9 mouse cellular contexts compared by ENCODE assay signal in the genomic region with DNA sequence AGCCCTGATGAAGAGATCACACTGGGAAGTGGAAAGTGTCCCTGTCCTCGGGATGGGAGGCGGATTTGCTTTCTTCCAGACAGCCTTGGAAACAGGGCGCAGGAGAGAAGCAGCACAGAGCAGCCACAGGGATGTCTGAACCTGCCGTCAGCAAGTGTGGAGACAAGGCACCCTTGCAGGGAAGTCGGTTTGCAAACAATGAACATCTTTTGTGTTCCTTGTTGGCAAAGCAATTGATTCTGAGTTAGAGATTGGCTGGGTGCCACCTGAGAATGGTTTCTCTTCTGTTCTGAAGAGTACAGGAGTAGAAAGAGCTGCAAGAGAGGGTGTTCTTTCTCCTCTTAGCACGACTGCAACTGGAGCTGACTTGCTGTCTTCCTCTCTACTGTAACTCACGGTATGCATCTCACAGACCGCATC.
A peak's percentile ranks its signal among the peaks of the same experiment; 100 is the strongest.
DNase-seq lines count a peak whose midpoint lies in the region; ATAC-seq and TF ChIP-seq lines count a peak whose summit lies in the region.
"Had no signal": no experiment of that assay in that cellular context is flagged by ENCODE, and none has a peak within 500 bp of the region (broad histone marks: within the 10 kb centered on the region; RNA-seq: fewer than 3 reads in every experiment).

No protein-coding gene starts in this region.

- WGBS in forebrain, embryonic 13.5 days: 5% methylated on average over 8 of the region's 8 CpGs
- WGBS in neural tube, embryonic 12.5 days: 15% methylated on average over 8 of the region's 8 CpGs
- WGBS in liver, postnatal 0 days (ENCODE audit: insufficient replicate concordance): 19% methylated on average over 8 of the region's 8 CpGs

- H3K27ac ChIP-seq in forebrain, embryonic 13.5 days: peak overlapping the region; percentile 82
- peak overlapping the region; percentile 8; the same call in 1 of the 2 replicates for H3K27ac ChIP-seq in neural tube, embryonic 12.5 days
- no peak overlapping the region for H3K27ac ChIP-seq in liver, postnatal 0 days (ENCODE audit: low read depth)

- DNase-seq in gastrocnemius, adult 18-20 months (ENCODE audit: low spot score): peak; percentile 2
- no peak for DNase-seq in gastrocnemius, adult 8-10 months (ENCODE audit: low spot score in 2 of 2)
- DNase-seq in MN1 (ENCODE audit: low spot score): peak; percentile 14
- peak; percentile 4 to 11 for DNase-seq in layer of hippocampus, adult 8-10 months (ENCODE audit: low spot score in 2 of 2)
- no peak for DNase-seq in liver, postnatal 0 days
- no peak for DNase-seq in spleen, postnatal 36 days (ENCODE audit: low spot score in 2 of 2)

- H3K4me3 ChIP-seq in forebrain, embryonic 13.5 days: peak overlapping the region; percentile 18
- no peak overlapping the region for H3K4me3 ChIP-seq in neural tube, embryonic 12.5 days
- H3K4me3 ChIP-seq in liver, postnatal 0 days (ENCODE audit: low read depth, low read length): no peak overlapping the region

- peak; percentile 77; the same call in 1 of the 2 replicates for ATAC-seq in forebrain, embryonic 13.5 days
- no peak for ATAC-seq in neural tube, embryonic 12.5 days (ENCODE audit: low FRiP score, low read depth)
- no peak for ATAC-seq in liver, postnatal 0 days

- H3K9ac ChIP-seq in forebrain, embryonic 13.5 days: peak overlapping the region; percentile 57
- peak overlapping the region; percentile 22; the same call in 1 of the 2 replicates for H3K9ac ChIP-seq in neural tube, embryonic 12.5 days
- no peak overlapping the region for H3K9ac ChIP-seq in liver, postnatal 0 days (replicated peaks)

- H3K27me3 ChIP-seq in forebrain, embryonic 13.5 days: no peaks in the 10 kb centered on the region
- H3K27me3 ChIP-seq in neural tube, embryonic 12.5 days (replicated peaks): no peaks in the 10 kb centered on the region
- no peaks in the 10 kb centered on the region for H3K27me3 ChIP-seq in liver, postnatal 0 days (ENCODE audit: insufficient read depth, low read length)
- H3K27me3 ChIP-seq: CH12.LX had no signal

- no peak for TF ChIP-seq CTCF in liver, postnatal 0 days (IDR thresholded peaks at IDR 0.05; ENCODE audit: low read depth)

- peaks cover 26% of the 10 kb centered on the region for H3K4me1 ChIP-seq in forebrain, embryonic 13.5 days
- no peaks in the 10 kb centered on the region; the same call in 1 of the 2 replicates for H3K4me1 ChIP-seq in neural tube, embryonic 12.5 days
- no peaks in the 10 kb centered on the region for H3K4me1 ChIP-seq in liver, postnatal 0 days (ENCODE audit: insufficient read depth)

- no peak for TF ChIP-seq EP300 in liver, postnatal 0 days (IDR thresholded peaks at IDR 0.05; ENCODE audit: low read depth)

- H3K4me2 ChIP-seq in forebrain, embryonic 13.5 days: peak overlapping the region; percentile 49
- H3K4me2 ChIP-seq in neural tube, embryonic 12.5 days (replicated peaks): peak overlapping the region; percentile 47
- no peak overlapping the region for H3K4me2 ChIP-seq in liver, postnatal 0 days (ENCODE audit: low read depth, low read length)

- H3K9me3 ChIP-seq in forebrain, embryonic 13.5 days (replicated peaks): no peaks in the 10 kb centered on the region
- H3K9me3 ChIP-seq in neural tube, embryonic 12.5 days: no peaks in the 10 kb centered on the region
- no peaks in the 10 kb centered on the region for H3K9me3 ChIP-seq in liver, postnatal 0 days (ENCODE audit: low read length)

- no peaks in the 10 kb centered on the region for H3K36me3 ChIP-seq in forebrain, embryonic 13.5 days (ENCODE audit: poor library complexity, severe bottlenecking)
- no peaks in the 10 kb centered on the region for H3K36me3 ChIP-seq in neural tube, embryonic 12.5 days
- H3K36me3 ChIP-seq in liver, postnatal 0 days (replicated peaks; ENCODE audit: insufficient read depth, low read length): no peaks in the 10 kb centered on the region

Comparison
In these comparisons a context has a peak if more than half of its experiments do, and no peak if none do; other contexts are left out.
1. DNase-seq: peak in gastrocnemius, adult 18-20 months (single experiment), MN1 (single experiment) and layer of hippocampus, adult 8-10 months (2 of 2); none in gastrocnemius, adult 8-10 months (0 of 2), liver, postnatal 0 days (single experiment) and spleen, postnatal 36 days (0 of 2).